Mouse (Mus musculus) Muller cell, postnatal 12 days (primary cell): ENCODE measurements around the gene a.

Source experiments
- DNase-seq: peaks from one replicate; pipeline ENCODE4 v3.0.0-alpha.2; 2015; ENCODE audit errors: inconsistent ontology term

Gene a

GRCm38 (mm10) chr2:154782856-154783650 lies 8.1 kb upstream of the a start:
- DNase-seq, result no peak

GRCm38 (mm10) chr2:154785284-154785683 lies 5.9 kb upstream of the a start:
- peak; percentile 63 for DNase-seq

GRCm38 (mm10) chr2:154786187-154786586 lies 5.0 kb upstream of the a start:
- DNase-seq, result no peak

- no peak for DNase-seq
Measured at GRCm38 (mm10) chr2:154786776-154787175, 4.4 kb upstream of the a start.

- no peak for DNase-seq
Measured at GRCm38 (mm10) chr2:154789381-154789780, 1.8 kb upstream of the a start.

- no peak for DNase-seq
Measured at GRCm38 (mm10) chr2:154789977-154790655, 1.1 kb upstream of the a start.

GRCm38 (mm10) chr2:154791661-154792642 lies 750 bp downstream of the a start:
- DNase-seq, result peak; percentile 89

- DNase-seq, result no peak
Measured at GRCm38 (mm10) chr2:154803372-154803771, 12.2 kb downstream of the a start.

GRCm38 (mm10) chr2:154803845-154804244 lies 12.6 kb downstream of the a start:
- DNase-seq, result no peak

GRCm38 (mm10) chr2:154807689-154808088 lies 16.5 kb downstream of the a start:
- DNase-seq, result no peak

- peak; percentile 85 for DNase-seq
Measured at GRCm38 (mm10) chr2:154809107-154809762, 18.0 kb downstream of the a start.

- peak; percentile 91 for DNase-seq
Measured at GRCm38 (mm10) chr2:154810821-154811220, 19.6 kb downstream of the a start.

GRCm38 (mm10) chr2:154813426-154813825 lies 22.2 kb downstream of the a start:
- DNase-seq, result no peak

- no peak for DNase-seq
Measured at GRCm38 (mm10) chr2:154817089-154817488, 25.9 kb downstream of the a start.

GRCm38 (mm10) chr2:154817788-154818187 lies 26.6 kb downstream of the a start:
- DNase-seq, result no peak

GRCm38 (mm10) chr2:154818599-154818998 lies 27.4 kb downstream of the a start:
- DNase-seq, result no peak

GRCm38 (mm10) chr2:154820346-154820745 lies 29.1 kb downstream of the a start:
- DNase-seq, result no peak

GRCm38 (mm10) chr2:154826054-154826538 lies 34.9 kb downstream of the a start:
- no peak for DNase-seq

- DNase-seq, result no peak
Measured at GRCm38 (mm10) chr2:154827521-154827920, 36.3 kb downstream of the a start.

- DNase-seq, result no peak
Measured at GRCm38 (mm10) chr2:154832471-154832870, 41.3 kb downstream of the a start.

- DNase-seq, result no peak
Measured at GRCm38 (mm10) chr2:154834149-154834865, 43.1 kb downstream of the a start.
